Mouse (Mus musculus) heart, embryonic 11.5 days (tissue): ENCODE measurements around the gene Pank4. TPM values are rescaled to one million over a fixed set of nuclear protein-coding genes. Genes with fewer than 3 reads are reported as not detected.

ENCODE experiments used
- ATAC-seq: fragments of 200-750 bp; cut with Nextera tagmentation; replicated peaks from 2 replicates; pipeline ENCODE4 v1.8.0; 2017; ENCODE audit warnings: moderate library complexity; ENCODE audit not compliant: insufficient number of reproducible peaks, low FRiP score, low TSS enrichment
- H3K27ac ChIP-seq: fragments of 300-500 bp; sonication (generic); 2 replicates; pipeline ENCODE4 v1.5.1; 2014; ENCODE audit warnings: mild to moderate bottlenecking, low read depth, low read length
- H3K27me3 ChIP-seq: fragments of 300-500 bp; sonication (generic); 2 replicates; pipeline ENCODE4 v1.6.1; 2014; ENCODE audit warnings: mild to moderate bottlenecking, low read length, mixed read lengths; ENCODE audit not compliant: control insufficient read depth, insufficient read depth
- H3K36me3 ChIP-seq: fragments of 300-500 bp; sonication (generic); 2 replicates; pipeline ENCODE4 v1.6.1; 2014; ENCODE audit warnings: mild to moderate bottlenecking, low read length, moderate library complexity, mixed read lengths; ENCODE audit not compliant: control insufficient read depth, insufficient read depth
- H3K4me1 ChIP-seq: fragments of 300-500 bp; sonication (generic); 2 replicates; pipeline ENCODE4 v1.6.1; 2014; ENCODE audit warnings: low read length; ENCODE audit not compliant: control insufficient read depth, insufficient read depth
- H3K4me2 ChIP-seq: fragments of 300-500 bp; sonication (generic); 2 replicates; pipeline ENCODE4 v1.6.1; 2014; ENCODE audit warnings: mild to moderate bottlenecking, moderate library complexity
- H3K4me3 ChIP-seq: fragments of 300-500 bp; sonication (generic); 2 replicates; pipeline ENCODE4 v1.5.1; 2014; ENCODE audit warnings: low read depth, low read length
- H3K9ac ChIP-seq: fragments of 300-500 bp; sonication (generic); 2 replicates; pipeline ENCODE4 v1.6.1; 2014; ENCODE audit warnings: mild to moderate bottlenecking, low read depth, low read length, moderate library complexity
- H3K9me3 ChIP-seq: fragments of 300-500 bp; sonication (generic); replicated peaks from 2 replicates; pipeline ENCODE4 v1.6.1; 2016; ENCODE audit warnings: low read length; ENCODE audit not compliant: control insufficient read depth
- WGBS: fragments of 180-500 bp; shearing (Covaris S2); extraction: QIAGEN DNeasy Blood & Tissue Kit; methylation state at CpG from one replicate; pipeline ENCODE4 v1.1.7; 2014; ENCODE audit not compliant: insufficient replicate concordance; 5-methylcytosine and 5-hydroxymethylcytosine counted together
- polyA plus RNA-seq: library from polyadenylated mRNA; unstranded; fragments of >200 nt; fragmentation: Nextera tagmentation; extraction: Ambion mirVana; gene quantifications from 2 replicates; pipeline ENCODE4 v1.2.1, GENCODE M21; 2014

Pank4 gene
- 40.6 and 45.0 TPM in 2 replicates for polyA plus RNA-seq

GRCm38 (mm10) chr4:154963901-154964580 is at the start of gene Pank4:
Gene Pank4, plus strand, starts transcription at chr4:154964123.
- Histone ChIP-seq H3K27ac (peak within 1 kb of the TSS; percentile 91), H3K36me3 (peaks cover under 1% of the 10 kb centered on the region; the same call in 1 of the 2 replicates), H3K4me2 (peak within 1 kb of the TSS; percentile 93), H3K9ac (peak within 1 kb of the TSS; percentile 90), H3K27me3 (peaks cover 48% of the 10 kb centered on the region), H3K4me1 (peaks cover 49% of the 10 kb centered on the region), H3K4me3 (peak within 1 kb of the TSS; percentile 81), H3K9me3 (no peaks in the 10 kb centered on the region)
- under 1% methylated on average over 66 of the region's 66 CpGs for WGBS
- peak; percentile 93 for ATAC-seq

GRCm38 (mm10) chr4:154914252-154914651 is 49.7 kb upstream of the Pank4 start:
- no peak overlapping the region for H3K4me3 ChIP-seq
- no peak overlapping the region for H3K27ac ChIP-seq
- 92% methylated on average over 4 of the region's 4 CpGs for WGBS
- peaks cover 8% of the 10 kb centered on the region for H3K4me1 ChIP-seq
- no peak overlapping the region for H3K9ac ChIP-seq
- no peaks in the 10 kb centered on the region for H3K27me3 ChIP-seq
- H3K4me2 ChIP-seq = no peak overlapping the region
- ATAC-seq = no peak
- H3K9me3 ChIP-seq = no peaks in the 10 kb centered on the region
- H3K36me3 ChIP-seq = no peaks in the 10 kb centered on the region

GRCm38 (mm10) chr4:154914707-154915106 is 49.2 kb upstream of the Pank4 start:
- Histone ChIP-seq H3K4me2 (no peak overlapping the region), H3K9ac (no peak overlapping the region), H3K27ac (no peak overlapping the region), H3K4me3 (no peak overlapping the region), H3K4me1 (peaks cover 8% of the 10 kb centered on the region), H3K9me3 (no peaks in the 10 kb centered on the region), H3K27me3 (no peaks in the 10 kb centered on the region), H3K36me3 (no peaks in the 10 kb centered on the region)
- WGBS = 57% methylated on average over 3 of the region's 3 CpGs
- ATAC-seq = no peak

DNA sequence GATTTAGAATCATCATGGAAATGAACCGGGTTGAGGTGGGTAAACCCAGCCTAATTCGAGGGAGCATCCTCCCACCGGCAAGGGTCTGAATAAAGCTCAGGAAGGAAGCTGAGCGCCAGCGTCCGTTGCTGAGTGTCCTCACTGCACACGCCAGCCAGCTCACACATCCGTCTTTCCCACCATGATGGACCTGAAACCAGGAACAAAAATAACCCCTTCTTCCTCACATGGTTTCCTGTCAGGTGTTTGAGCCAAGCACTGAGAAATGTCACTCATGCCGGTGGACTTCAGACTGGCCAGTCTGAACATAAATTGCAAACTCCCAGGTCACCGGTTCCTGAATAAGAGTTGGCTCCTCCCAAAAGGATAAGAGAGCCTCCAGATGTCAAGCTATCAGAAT is 48.6 kb upstream of the Pank4 start:
- WGBS = 77% methylated on average over 10 of the region's 10 CpGs
- H3K9ac ChIP-seq = no peak overlapping the region
- H3K27me3 ChIP-seq = no peaks in the 10 kb centered on the region
- no peaks in the 10 kb centered on the region for H3K9me3 ChIP-seq
- no peak overlapping the region for H3K4me2 ChIP-seq
- H3K4me1 ChIP-seq = peaks cover 8% of the 10 kb centered on the region
- no peaks in the 10 kb centered on the region for H3K36me3 ChIP-seq
- H3K4me3 ChIP-seq = no peak overlapping the region
- no peak for ATAC-seq
- H3K27ac ChIP-seq = no peak overlapping the region

GRCm38 (mm10) chr4:154916662-154917061 is 47.3 kb upstream of the Pank4 start:
- Histone ChIP-seq H3K9me3 (no peaks in the 10 kb centered on the region), H3K9ac (no peak overlapping the region), H3K4me2 (no peak overlapping the region), H3K36me3 (no peaks in the 10 kb centered on the region), H3K27me3 (no peaks in the 10 kb centered on the region), H3K4me3 (no peak overlapping the region), H3K4me1 (no peaks in the 10 kb centered on the region), H3K27ac (no peak overlapping the region)
- no peak for ATAC-seq
- 73% methylated on average over 4 of the region's 4 CpGs for WGBS

DNA sequence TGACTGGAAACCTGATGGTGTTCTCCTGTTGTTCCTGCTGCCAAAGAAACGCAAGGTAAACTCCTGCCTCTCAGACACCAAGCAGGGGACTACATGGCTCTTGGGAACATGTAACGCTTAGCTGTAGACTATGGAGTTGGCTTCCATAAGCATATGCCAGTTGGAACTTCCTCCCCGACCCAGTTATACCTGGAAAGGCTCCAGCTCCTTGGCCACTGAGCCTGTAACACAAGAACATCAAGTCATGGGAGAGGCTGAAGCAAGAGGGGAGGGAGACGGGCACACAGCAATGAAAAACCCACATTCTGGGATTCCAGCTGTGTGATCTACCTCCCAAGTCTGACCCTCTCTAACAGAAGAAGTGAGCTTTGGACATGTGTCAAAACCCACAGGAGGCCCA is 41.6 kb upstream of the Pank4 start:
- no peak for ATAC-seq
- no peaks in the 10 kb centered on the region for H3K36me3 ChIP-seq
- no peaks in the 10 kb centered on the region for H3K9me3 ChIP-seq
- no peaks in the 10 kb centered on the region for H3K27me3 ChIP-seq
- H3K4me3 ChIP-seq = no peak overlapping the region
- H3K9ac ChIP-seq = no peak overlapping the region
- peaks cover 1% of the 10 kb centered on the region for H3K4me1 ChIP-seq
- WGBS = 79% methylated on average over 4 of the region's 4 CpGs
- no peak overlapping the region for H3K27ac ChIP-seq
- H3K4me2 ChIP-seq = no peak overlapping the region

DNA sequence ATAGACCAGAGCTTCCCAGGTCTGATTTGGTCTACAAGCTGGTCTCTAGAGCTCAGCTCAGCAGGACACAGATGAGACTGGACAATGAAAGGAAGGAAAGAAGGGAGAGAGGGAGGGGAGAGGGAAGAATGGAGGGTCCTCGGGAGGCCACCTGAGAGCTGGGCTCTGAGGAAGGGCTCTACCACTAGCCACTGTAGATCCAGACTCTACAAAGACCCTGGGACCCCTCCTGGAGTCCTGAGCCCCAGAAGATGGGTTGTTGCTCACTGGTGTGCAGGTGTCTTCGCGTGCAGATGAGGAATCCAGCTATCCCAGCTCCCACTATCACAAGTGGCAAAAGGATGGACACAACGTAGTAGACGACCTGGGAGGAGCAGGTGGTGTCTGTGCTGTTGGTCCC is 41.0 kb upstream of the Pank4 start:
- H3K9ac ChIP-seq = no peak overlapping the region
- ATAC-seq = no peak
- WGBS = 70% methylated on average over 5 of the region's 5 CpGs
- H3K36me3 ChIP-seq = no peaks in the 10 kb centered on the region
- H3K4me2 ChIP-seq = no peak overlapping the region
- no peaks in the 10 kb centered on the region for H3K9me3 ChIP-seq
- H3K27ac ChIP-seq = no peak overlapping the region
- no peaks in the 10 kb centered on the region for H3K27me3 ChIP-seq
- peaks cover 7% of the 10 kb centered on the region for H3K4me1 ChIP-seq
- no peak overlapping the region for H3K4me3 ChIP-seq

GRCm38 (mm10) chr4:154925413-154925812 is 38.5 kb upstream of the Pank4 start:
- Histone ChIP-seq H3K9me3 (no peaks in the 10 kb centered on the region), H3K4me3 (no peak overlapping the region), H3K27me3 (no peaks in the 10 kb centered on the region), H3K27ac (no peak overlapping the region), H3K9ac (no peak overlapping the region), H3K4me1 (peaks cover 13% of the 10 kb centered on the region), H3K4me2 (no peak overlapping the region), H3K36me3 (no peaks in the 10 kb centered on the region)
- WGBS = 52% methylated on average over 4 of the region's 4 CpGs
- no peak for ATAC-seq
